Comparison of ENCODE assay signal across 7 mouse cellular contexts in genomic region chr14:119857338-119858291, GRCm38 (mm10).
DNase-seq lines count a peak whose midpoint lies in the region; ATAC-seq lines count a peak whose summit lies in the region.

No protein-coding gene starts in this region.

- 43% methylated on average over 23 of the region's 23 CpGs for WGBS in kidney, embryonic 15.5 days

- peak overlapping the region; percentile 46 for H3K4me2 ChIP-seq in kidney, embryonic 15.5 days

- no peaks in the 10 kb centered on the region for H3K36me3 ChIP-seq in kidney, embryonic 15.5 days

- DNase-seq in kidney, postnatal 25 days: no peak
- DNase-seq in frontal cortex, postnatal 25 days (ENCODE audit: low spot score in 2 of 2): peak; percentile 21 to 36
- DNase-seq in left cerebral cortex, adult 8-10 months (ENCODE audit: low spot score in 2 of 2): peak; percentile 43 to 60
- peak; percentile 56 for DNase-seq in right cerebral cortex, postnatal 25 days
- no peak for DNase-seq in urinary bladder, postnatal 25 days (ENCODE audit: low spot score)
- DNase-seq in thymus, postnatal 4 days: no peak

- H3K4me1 ChIP-seq in kidney, embryonic 15.5 days: peaks cover 9% of the 10 kb centered on the region

- H3K4me3 ChIP-seq in kidney, embryonic 15.5 days (replicated peaks): peak overlapping the region; percentile 6; the same call in 1 of the 2 replicates

- H3K27me3 ChIP-seq in kidney, embryonic 15.5 days: peaks cover 8% of the 10 kb centered on the region; the same call in 1 of the 2 replicates

- no peaks in the 10 kb centered on the region for H3K9me3 ChIP-seq in kidney, embryonic 15.5 days (replicated peaks)

- ATAC-seq in kidney, embryonic 15.5 days (replicated peaks; ENCODE audit: low FRiP score): peak; percentile 36; the same call in 1 of the 2 replicates

- H3K9ac ChIP-seq in kidney, embryonic 15.5 days: no peak overlapping the region

- H3K27ac ChIP-seq in kidney, embryonic 15.5 days: no peak overlapping the region

Comparison
In these comparisons a context has a peak if more than half of its experiments do, and no peak if none do; other contexts are left out.
1. DNase-seq: peak in frontal cortex, postnatal 25 days (2 of 2), left cerebral cortex, adult 8-10 months (2 of 2) and right cerebral cortex, postnatal 25 days (single experiment); none in kidney, postnatal 25 days (0 of 2), urinary bladder, postnatal 25 days (single experiment) and thymus, postnatal 4 days (single experiment).